Mouse (Mus musculus) heart, embryonic 13.5 days (tissue): Measurements from ENCODE around the gene Camk2b. TPM values are rescaled to one million over a fixed set of nuclear protein-coding genes. Genes with fewer than 3 reads are reported as not detected.

Experiments
- ATAC-seq: fragments of 200-750 bp; cut with Nextera tagmentation; 2 replicates; pipeline ENCODE4 v1.8.0; 2017; ENCODE audit warnings: moderate TSS enrichment; ENCODE audit not compliant: insufficient number of reproducible peaks, low FRiP score, low TSS enrichment; ENCODE audit errors: extremely low read depth
- H3K27ac ChIP-seq: fragments of 300-500 bp; sonication (generic); replicated peaks from 2 replicates; pipeline ENCODE4 v1.5.1; 2015; ENCODE audit warnings: moderate library complexity, mild to moderate bottlenecking, inconsistent platforms
- H3K27me3 ChIP-seq: fragments of 300-500 bp; sonication (generic); replicated peaks from 2 replicates; pipeline ENCODE4 v1.6.1; 2015; ENCODE audit warnings: mild to moderate bottlenecking, inconsistent platforms
- H3K36me3 ChIP-seq: fragments of 300-500 bp; sonication (generic); 2 replicates; pipeline ENCODE4 v1.6.1; 2015; ENCODE audit warnings: mild to moderate bottlenecking, inconsistent platforms
- H3K4me1 ChIP-seq: fragments of 300-500 bp; sonication (generic); 2 replicates; pipeline ENCODE4 v1.6.1; 2015; ENCODE audit warnings: inconsistent platforms
- H3K4me2 ChIP-seq: fragments of 300-500 bp; sonication (generic); 2 replicates; pipeline ENCODE4 v1.6.1; 2015; ENCODE audit warnings: inconsistent platforms, mild to moderate bottlenecking, moderate library complexity
- H3K4me3 ChIP-seq: fragments of 300-500 bp; sonication (generic); 2 replicates; pipeline ENCODE4 v1.5.1; 2015; ENCODE audit warnings: moderate library complexity, mild to moderate bottlenecking, inconsistent platforms
- H3K9ac ChIP-seq: fragments of 300-500 bp; sonication (generic); 2 replicates; pipeline ENCODE4 v1.6.1; 2015; ENCODE audit warnings: inconsistent platforms, mild to moderate bottlenecking, moderate library complexity
- H3K9me3 ChIP-seq: fragments of 300-500 bp; sonication (generic); 2 replicates; pipeline ENCODE4 v1.6.1; 2016; ENCODE audit warnings: inconsistent platforms
- WGBS: fragments of 180-500 bp; shearing (Covaris S2); methylation state at CpG from one replicate; pipeline ENCODE4 v1.1.7; 2015; ENCODE audit warnings: mixed read lengths; 5-methylcytosine and 5-hydroxymethylcytosine counted together
- polyA plus RNA-seq: library from polyadenylated mRNA; unstranded; fragments of >200 nt; fragmentation: Nextera tagmentation; extraction: Ambion mirVana; gene quantifications from 2 replicates; pipeline ENCODE4 v1.2.1, GENCODE M21; 2015

Camk2b gene
- polyA plus RNA-seq, 1 experiment from 2014 or later = 2.4 TPM

DNA sequence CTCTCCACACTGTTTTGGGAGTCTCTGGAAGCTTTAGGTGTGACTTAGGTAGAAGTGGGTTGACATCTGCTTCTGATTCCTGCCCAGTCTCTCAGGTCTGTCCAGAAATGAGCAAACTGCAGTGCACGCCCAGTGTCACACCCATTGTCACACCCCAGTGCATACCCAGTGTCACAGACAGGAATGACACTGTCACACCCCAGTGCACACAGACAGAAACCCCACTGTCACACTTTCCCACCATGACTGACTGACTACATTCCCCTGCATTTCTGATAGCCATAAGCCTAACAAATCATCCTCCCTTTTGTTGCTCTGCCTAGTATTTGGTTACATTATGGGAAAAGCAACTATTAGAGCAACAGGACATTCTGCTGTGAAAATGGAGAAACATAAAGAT, 135.6 kb downstream of the Camk2b start:
- Histone ChIP-seq H3K36me3 (no peaks in the 10 kb centered on the region), H3K4me2 (no peak overlapping the region), H3K27ac (no peak overlapping the region), H3K27me3 (no peaks in the 10 kb centered on the region), H3K9ac (no peak overlapping the region), H3K4me1 (no peaks in the 10 kb centered on the region), H3K9me3 (peaks cover 4% of the 10 kb centered on the region; the same call in 1 of the 2 replicates), H3K4me3 (no peak overlapping the region)
- WGBS = 61% methylated on average over 1 of the region's 1 CpGs
- ATAC-seq = no peak

DNA sequence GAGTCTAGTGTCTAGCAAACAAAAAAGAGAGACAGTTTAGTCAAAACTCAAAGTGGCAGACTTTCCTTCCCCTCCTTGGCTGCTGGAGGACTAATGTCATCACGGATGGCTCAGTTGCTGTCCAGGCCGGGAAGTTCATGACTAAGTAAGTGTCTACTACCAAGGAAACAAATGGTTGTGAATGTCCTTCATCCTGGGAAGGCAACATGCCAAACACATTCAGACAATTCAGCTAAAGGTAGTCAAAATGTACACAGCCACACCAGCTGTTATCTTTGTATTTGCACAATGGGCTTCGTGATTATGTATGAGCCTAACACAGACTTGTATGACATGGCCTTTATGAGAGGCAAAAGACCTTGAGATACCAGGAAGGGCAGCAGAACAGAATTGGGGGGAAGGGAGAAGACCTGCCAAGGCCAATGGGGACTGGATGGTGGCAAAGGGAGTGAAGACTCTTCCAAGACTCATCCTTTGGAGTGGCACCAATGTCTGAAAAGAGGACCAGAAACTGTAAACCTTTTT, 139.4 kb downstream of the Camk2b start:
- Histone ChIP-seq H3K27ac (no peak overlapping the region), H3K36me3 (no peaks in the 10 kb centered on the region), H3K4me1 (no peaks in the 10 kb centered on the region), H3K4me2 (no peak overlapping the region), H3K27me3 (no peaks in the 10 kb centered on the region; the same call in 1 of the 2 replicates), H3K9ac (no peak overlapping the region), H3K9me3 (no peaks in the 10 kb centered on the region), H3K4me3 (no peak overlapping the region)
- ATAC-seq = no peak
- 76% methylated on average over 3 of the region's 3 CpGs for WGBS

DNA sequence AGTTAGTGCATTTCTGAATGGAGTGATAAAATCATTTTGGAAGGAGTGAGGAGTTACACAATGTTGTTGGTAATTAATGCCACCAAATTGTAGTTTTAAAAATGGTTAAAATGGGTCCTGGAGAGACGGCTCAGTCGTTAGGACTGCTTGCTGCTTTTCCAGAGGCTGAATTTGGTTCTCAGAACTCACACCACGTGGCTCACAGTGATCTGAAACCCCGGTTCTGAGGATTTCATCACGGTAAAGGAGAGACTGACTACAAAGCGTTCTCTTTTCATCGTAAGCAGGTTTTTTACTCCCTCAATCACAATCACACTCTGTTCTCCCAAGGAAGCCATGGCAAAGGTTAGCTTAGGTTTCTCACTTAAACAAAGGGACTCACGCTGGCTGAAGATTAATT, 141.5 kb downstream of the Camk2b start:
- no peak for ATAC-seq
- no peak overlapping the region for H3K4me2 ChIP-seq
- H3K27ac ChIP-seq = no peak overlapping the region
- peaks cover 8% of the 10 kb centered on the region; the same call in 1 of the 2 replicates for H3K4me1 ChIP-seq
- H3K27me3 ChIP-seq = peaks cover 5% of the 10 kb centered on the region; the same call in 1 of the 2 replicates
- H3K9ac ChIP-seq = no peak overlapping the region
- no peaks in the 10 kb centered on the region for H3K36me3 ChIP-seq
- 59% methylated on average over 8 of the region's 8 CpGs for WGBS
- H3K4me3 ChIP-seq = no peak overlapping the region
- H3K9me3 ChIP-seq = no peaks in the 10 kb centered on the region

- Histone ChIP-seq H3K4me3 (no peak overlapping the region), H3K27ac (no peak overlapping the region), H3K27me3 (peaks cover 5% of the 10 kb centered on the region; the same call in 1 of the 2 replicates), H3K4me1 (peaks cover 26% of the 10 kb centered on the region), H3K9ac (no peak overlapping the region), H3K36me3 (no peaks in the 10 kb centered on the region), H3K9me3 (no peaks in the 10 kb centered on the region), H3K4me2 (no peak overlapping the region)
- no peak for ATAC-seq
- WGBS = 38% methylated on average over 17 of the region's 17 CpGs
Observed at GRCm38 (mm10) chr11:5920323-5920960, 145.7 kb downstream of the Camk2b start.

Other genes with a start within 250 kb of the Camk2b start
- 5.8 and 6.9 TPM in 2 replicates for gene Polm, start 228.3 kb downstream of the Camk2b start, polyA plus RNA-seq
- 32.3 and 36.1 TPM in 2 replicates for gene Aebp1, start 204.4 kb downstream of the Camk2b start, polyA plus RNA-seq
- 109 and 127 TPM in 2 replicates for gene Pold2, start 188.1 kb downstream of the Camk2b start, polyA plus RNA-seq
- gene Myl7, start 167.6 kb downstream of the Camk2b start, polyA plus RNA-seq = 4,508 and 5,229 TPM in 2 replicates
- gene Gck, start 116.3 kb downstream of the Camk2b start, polyA plus RNA-seq = 1.2 and 1.5 TPM in 2 replicates
- gene Ykt6, start 110.7 kb downstream of the Camk2b start, polyA plus RNA-seq = 39.1 and 41.1 TPM in 2 replicates
- gene A730071L15Rik, start 133.7 kb upstream of the Camk2b start, polyA plus RNA-seq = 0.32 and 0.55 TPM in 2 replicates
- gene Nudcd3, start 134.1 kb upstream of the Camk2b start, polyA plus RNA-seq = 30.1 and 33.2 TPM in 2 replicates
- not detected in 2 replicates for gene Npc1l1, start 163.8 kb upstream of the Camk2b start, polyA plus RNA-seq
- gene Ddx56, start 201.4 kb upstream of the Camk2b start, polyA plus RNA-seq = 59.4 and 60.0 TPM in 2 replicates
- gene Tmed4, start 208.5 kb upstream of the Camk2b start, polyA plus RNA-seq = 71.3 and 83.0 TPM in 2 replicates
- gene Ogdh, start 225.3 kb upstream of the Camk2b start, polyA plus RNA-seq = 226 and 229 TPM in 2 replicates